Mouse (Mus musculus): ENCODE data around the gene Wipf3.

Wipf3 gene

DNA sequence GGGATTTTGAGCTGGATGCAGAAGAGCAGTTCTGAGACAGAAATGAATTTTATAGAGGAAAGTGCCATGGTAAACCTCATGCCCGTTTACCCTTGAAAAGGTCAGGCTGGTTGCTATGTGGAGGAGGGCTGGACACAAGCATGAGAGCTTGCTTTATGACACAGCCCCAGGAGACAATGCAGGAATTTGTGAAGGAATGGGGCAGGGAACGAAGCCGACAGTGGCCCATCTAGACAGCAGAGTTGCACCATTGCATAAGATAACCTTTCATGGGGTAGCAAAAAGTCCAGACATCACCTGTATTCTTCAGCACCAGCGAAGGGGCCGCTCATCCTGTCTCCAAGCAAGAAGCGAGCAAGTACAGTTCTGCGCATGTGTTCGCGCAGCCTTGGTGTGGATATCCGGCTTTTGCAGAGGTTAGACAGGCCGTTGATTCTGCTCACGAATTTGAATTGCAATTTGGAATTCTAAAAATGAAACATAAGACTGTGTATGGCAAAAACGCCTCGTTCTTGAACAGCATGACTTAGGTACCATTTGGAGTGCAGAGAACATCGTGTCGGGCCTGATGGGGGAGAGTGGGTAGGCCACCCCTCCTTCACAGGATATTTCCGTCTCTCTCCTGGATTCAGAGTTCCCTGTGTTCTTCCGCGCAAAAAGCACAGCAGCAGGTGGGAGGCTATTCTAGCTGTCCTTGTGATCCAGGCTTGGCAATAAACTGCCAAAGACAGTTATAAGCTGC lies 46.7 kb downstream of the Wipf3 start:
- no peak for DNase-seq (ENCODE audit: low read depth)

DNA sequence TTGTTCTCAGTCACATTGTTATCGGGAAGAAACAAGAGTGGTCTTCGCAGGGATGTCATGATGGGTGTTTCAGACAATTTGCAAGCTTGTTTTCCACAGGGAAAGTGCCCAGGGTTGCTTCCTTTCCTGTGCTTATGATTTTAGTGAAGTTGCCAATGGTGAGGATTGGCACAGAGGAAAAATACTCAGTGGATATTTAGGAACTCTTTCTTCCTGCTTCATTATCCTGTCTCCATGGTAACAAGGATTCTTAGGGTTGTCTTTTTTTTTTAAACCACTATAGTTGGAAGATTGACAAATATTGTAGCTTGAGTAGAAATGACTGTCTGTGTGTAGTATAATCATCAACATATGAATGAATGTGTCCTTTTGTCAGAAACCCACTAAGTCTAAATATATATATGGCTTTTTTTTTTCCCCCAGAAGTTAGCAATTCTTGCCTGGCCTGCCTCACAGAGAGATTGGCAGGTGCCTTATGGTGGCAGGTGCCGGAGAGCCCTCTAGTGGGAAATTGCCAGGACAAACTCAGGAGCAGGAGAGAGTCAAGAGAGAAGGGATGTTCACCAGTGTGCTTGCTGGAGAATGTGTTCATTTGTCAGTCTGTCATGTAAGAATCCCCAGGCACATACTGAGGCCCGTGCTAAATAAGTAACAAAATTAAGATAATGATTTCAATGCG lies 49.4 kb downstream of the Wipf3 start:
- DNase-seq (ENCODE audit: low read depth): peak; percentile 9

- no peak for DNase-seq (ENCODE audit: low read depth)
Observed at GRCm38 (mm10) chr6:54481390-54482112, 52.1 kb downstream of the Wipf3 start.

- no peak for DNase-seq (ENCODE audit: low read depth)
Observed at GRCm38 (mm10) chr6:54485000-54485399, 55.6 kb downstream of the Wipf3 start.

- no peak for DNase-seq (ENCODE audit: low read depth)
Observed at GRCm38 (mm10) chr6:54485435-54485901, 56.1 kb downstream of the Wipf3 start.

DNA sequence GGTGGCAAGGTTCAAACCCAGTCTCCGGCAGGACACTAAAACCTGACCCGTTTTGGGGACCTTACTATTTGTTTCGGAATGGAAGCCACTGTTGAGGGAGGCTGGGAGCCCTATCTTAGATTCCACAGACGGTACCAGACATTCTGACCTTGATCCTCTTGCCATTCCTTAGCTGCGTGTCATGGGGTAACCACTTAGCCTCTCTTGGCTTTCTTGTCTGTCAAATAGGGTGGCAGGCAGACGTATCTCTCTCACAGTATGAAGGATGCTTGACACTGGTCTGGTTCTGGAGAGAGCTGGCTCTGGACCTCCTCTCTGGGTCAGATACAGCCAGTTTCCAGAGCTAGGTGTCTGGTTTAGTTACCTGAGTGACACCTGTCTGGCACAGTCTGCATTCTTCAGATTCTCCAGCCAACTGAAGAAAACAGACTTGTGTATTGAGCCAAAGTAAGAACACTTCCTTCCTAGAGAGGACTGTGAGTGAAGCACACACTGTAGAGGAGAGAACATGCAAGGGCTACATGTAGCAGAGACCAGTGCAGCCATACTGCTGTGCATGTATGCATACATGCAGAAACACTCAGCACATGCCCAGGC lies 56.7 kb downstream of the Wipf3 start:
- DNase-seq (ENCODE audit: low read depth): no peak

GRCm38 (mm10) chr6:54491074-54491473 lies 61.7 kb downstream of the Wipf3 start:
- no peak for DNase-seq (ENCODE audit: low read depth)

GRCm38 (mm10) chr6:54494097-54494496 lies 64.7 kb downstream of the Wipf3 start:
- no peak for DNase-seq (ENCODE audit: low read depth)

GRCm38 (mm10) chr6:54494612-54495398 lies 65.4 kb downstream of the Wipf3 start:
- no peak for DNase-seq (ENCODE audit: low read depth)

DNA sequence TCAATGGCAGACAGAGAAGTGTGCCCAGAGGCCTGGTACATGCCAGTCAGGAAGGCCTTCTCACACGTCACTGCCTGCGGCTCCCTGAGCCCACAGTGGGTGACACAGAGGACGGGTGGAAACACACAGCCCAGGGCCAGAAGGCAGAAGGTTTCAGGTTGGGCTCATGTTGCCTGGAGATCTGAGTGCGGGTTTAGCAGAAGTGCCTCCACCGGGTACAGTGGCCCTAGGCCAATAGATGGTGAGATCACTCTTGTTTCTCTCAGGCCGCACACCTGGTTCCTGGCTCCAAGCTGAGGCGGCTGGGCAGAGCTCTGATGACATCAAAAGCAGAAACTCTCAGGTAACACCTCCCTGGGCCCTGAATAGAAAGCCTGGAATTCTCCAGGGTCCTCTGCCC lies 66.8 kb downstream of the Wipf3 start:
- DNase-seq (ENCODE audit: low read depth): no peak

DNA sequence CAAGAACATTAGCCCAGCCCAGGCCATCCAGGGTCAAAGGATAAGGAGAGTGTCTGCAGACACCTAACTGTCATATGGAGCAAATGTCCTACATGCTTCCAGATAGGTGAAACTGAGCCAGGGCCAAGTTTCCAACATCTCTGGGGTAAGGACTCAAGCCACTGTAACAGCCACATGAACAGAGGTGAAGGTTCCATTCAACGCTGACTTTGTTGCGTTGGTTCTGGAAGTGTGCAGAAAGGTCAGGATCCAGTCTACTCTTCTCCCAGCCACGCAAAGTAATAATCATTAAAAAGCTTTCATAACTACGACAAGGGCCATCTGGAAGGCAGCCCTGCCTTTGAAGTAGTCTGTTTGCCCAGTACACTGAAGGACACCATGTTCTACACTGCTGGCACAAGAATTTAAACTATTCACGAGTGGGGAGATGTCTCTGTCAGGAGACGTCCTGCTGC lies 73.3 kb downstream of the Wipf3 start:
- no peak for DNase-seq (ENCODE audit: low read depth)

GRCm38 (mm10) chr6:54506318-54506717 lies 76.9 kb downstream of the Wipf3 start:
- no peak for DNase-seq (ENCODE audit: low read depth)

DNA sequence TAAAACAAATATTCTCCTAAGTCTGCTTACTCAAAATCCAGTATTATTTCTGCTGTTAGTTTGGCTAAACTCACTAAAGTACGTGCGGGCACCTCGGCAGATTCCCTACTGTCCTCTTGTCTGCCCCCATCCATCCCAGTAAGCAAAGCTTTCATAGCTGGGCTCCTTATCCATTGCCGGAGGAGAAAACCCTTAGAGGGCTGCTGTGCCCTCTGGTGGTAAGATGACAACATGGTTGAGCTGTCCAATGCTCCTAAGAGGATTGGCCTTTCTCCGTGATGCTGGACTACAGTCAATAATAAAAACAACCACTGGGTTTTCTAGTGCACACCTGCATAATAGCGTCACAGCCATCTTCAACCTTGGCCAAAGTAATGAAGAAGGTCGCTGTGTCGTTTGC lies 77.6 kb downstream of the Wipf3 start:
- peak; percentile 66 for DNase-seq (ENCODE audit: low read depth)

GRCm38 (mm10) chr6:54507808-54508207 lies 78.4 kb downstream of the Wipf3 start:
- DNase-seq (ENCODE audit: low read depth): no peak

- DNase-seq (ENCODE audit: low read depth): no peak
Observed at GRCm38 (mm10) chr6:54508256-54508793, 78.9 kb downstream of the Wipf3 start.

- DNase-seq (ENCODE audit: low read depth): no peak
Observed at GRCm38 (mm10) chr6:54509264-54509663, 79.9 kb downstream of the Wipf3 start.

DNA sequence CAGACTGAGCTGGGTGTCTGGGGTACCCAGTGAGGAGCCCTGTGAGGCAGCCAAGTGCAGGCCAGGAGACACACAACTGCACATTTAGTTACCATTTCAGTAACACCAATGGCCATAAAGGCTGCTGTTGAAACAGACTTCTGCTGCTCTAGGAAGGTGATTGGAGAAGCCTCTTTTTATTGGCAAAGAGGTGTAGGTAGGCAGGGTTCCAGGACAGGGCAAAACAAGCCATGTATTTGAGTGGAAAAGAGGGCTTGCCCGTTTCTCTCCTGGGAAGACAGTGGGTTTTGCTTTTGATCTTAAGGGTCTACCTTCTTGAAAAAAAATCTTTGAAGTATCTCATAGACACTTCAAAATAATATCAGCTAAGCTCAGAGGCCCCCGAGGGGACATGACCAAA lies 82.9 kb downstream of the Wipf3 start:
- DNase-seq (ENCODE audit: low read depth): no peak

DNA sequence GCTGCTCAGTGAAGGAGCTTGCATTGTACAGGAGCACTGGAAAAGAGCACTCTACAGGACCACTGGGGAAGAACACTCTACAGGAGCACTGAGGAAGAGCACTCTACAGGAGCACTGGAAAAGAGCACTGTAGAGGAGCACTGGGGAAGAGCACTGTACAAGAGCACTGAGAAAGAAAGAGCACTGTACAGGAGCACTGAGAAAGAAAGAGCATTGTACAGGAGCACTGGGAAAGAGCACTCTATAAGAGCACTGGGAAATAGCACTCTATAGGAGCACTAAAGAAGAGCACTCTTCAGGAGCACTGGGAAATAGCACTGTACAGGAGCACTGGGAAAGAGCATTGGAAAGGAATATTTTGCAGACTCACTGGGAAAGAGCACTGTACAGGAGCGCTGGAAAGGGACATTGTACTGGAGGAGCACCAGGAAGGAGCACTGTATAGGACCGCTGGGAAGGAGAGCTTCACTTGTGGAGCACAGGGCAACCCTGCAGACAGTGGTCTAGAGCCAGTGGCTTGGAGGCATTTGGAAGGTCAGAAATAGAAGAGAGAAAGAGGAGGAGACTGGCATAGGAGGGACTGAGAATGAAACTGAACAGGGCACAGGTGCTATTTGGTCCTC lies 87.2 kb downstream of the Wipf3 start:
- DNase-seq (ENCODE audit: low read depth): no peak

DNA sequence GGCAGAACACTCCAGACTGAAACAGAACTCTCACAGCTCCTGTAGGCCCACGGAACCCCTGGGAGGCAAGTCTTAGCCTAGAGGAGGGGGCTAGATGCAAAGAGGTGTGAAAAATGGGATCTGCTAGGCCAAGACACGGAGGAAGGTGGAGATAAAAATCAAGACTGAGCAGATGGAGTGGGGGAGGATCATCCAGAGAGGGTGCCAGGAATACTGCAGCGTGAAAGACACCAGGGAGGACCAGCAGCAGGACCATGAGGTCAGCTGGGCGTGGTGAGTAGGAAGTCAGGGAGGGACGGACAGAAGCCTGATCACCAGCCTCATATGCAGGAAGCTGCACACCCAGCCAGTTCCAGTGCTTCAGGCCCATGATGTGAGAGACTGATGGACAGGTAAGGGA lies 89.4 kb downstream of the Wipf3 start:
- no peak for DNase-seq (ENCODE audit: low read depth)

DNA sequence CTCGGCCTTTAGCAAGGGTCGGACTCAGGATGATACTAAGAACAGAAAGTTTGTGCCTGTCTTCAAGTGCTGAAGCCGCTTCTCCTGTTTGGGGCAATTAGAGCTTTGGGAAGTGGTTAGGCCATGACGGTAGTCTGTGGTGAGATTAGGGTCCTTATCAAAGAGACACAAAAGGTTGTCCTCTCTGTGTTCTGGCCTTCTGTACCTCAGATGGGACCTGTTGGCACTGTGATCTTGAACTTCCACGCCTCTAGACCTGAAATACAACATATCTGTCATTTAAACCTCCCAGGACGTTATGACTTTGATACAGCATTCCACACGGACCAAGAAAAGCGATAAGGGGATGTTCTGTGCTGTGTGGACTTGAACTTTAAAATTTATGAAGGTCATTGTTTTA lies 99.3 kb downstream of the Wipf3 start:
- DNase-seq (ENCODE audit: low read depth): no peak

- DNase-seq (ENCODE audit: low read depth): no peak
Observed at GRCm38 (mm10) chr6:54530182-54530581, 100.8 kb downstream of the Wipf3 start.
